Mouse (Mus musculus) spleen, embryonic (tissue): ENCODE measurements around the gene Mmp15.

Experiments used
- CTCF ChIA-PET: fragments of 350-600 bp; sonication (Branson Sonifier 250); formaldehyde crosslinking; loops from one replicate; lab custom pipeline; 2022; lab: Charles Lee

The Mmp15 gene

DNA sequence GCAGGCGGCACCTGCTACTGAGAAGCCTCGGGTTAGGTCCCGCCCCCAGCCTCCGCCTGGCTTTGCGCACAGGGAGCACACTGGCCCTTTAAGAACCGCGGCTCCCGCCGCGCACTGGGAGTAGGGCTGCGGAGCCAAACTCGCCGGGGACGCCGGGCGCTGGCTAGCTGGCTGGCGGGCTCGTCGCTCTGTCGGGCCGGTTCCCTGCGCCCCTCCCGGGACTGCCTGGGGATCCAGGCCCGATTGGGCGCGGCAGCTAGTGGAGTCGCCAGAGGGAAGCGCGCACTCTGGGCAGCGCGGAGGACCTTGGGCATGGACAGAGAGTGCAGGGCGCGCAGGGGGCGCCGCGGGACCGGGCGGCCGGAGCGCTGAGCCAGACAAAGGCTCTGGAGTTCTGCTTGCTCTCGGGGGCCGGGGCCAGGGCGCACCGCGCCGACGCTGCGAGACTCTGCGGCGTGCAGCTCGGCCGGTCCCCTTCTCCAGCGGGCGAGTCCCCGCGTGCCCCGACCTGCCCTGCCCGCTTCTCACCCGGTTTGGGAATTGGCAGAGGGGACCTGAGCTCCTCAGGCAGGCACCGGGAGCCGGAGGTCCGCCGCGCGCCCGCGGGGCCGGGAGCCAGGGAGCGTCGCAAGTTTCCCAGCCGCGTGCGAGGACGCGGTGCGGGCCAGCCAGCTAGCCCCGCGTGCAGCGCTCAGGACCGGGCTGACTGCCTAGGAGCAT, at the start of gene Mmp15:
Gene Mmp15 (plus strand): TSS at position 118 of the 720 bp plus-strand sequence.
- CTCF ChIA-PET: interaction anchor here (0.6 kb wide), 1 partner anchor 137 kb away, joined by 4 read pairs; no protein-coding TSS in a partner anchor

DNA sequence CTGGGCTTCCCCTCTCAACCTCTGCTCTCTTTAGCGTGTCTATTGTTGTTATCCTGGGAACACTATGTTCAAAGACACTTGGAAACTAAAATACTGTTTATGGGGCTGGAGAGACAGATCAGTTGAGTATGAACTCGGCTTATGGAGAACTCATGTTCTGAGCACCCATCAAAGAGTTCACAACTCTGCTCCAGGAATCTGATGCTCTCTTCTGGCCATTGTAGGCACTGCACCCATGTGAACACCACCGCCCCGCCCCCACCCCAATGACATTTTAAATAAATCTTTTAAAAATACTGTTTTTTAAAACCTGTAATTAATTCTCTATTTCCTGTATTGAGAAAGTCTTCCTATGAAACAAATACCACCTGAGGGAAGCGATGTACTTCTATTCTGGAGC, 49.7 kb upstream of the Mmp15 start:
- CTCF ChIA-PET: interaction anchor here (0.6 kb wide), 1 partner anchor 141 kb away, joined by 9 read pairs; no protein-coding TSS in a partner anchor

DNA sequence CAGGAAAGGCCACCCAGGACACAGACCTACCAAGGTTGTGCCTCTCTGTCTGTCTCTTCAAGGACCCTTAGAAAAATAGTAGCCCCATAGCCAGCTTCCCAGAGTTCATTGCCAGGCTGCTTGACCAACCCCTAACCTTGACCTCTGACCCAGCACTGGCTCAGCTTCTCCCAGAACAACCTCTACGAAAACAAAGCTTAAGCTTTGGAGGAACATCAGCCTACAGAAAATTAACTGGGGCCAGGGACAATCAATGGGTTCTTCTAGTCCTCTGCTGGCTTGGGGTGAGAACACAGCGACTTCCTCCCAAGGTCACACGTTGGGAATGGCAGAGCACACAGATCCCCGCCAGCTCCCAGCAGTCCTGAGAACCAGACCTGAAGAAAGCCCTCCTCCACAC, 46.5 kb upstream of the Mmp15 start:
- CTCF ChIA-PET: no interaction called here

DNA sequence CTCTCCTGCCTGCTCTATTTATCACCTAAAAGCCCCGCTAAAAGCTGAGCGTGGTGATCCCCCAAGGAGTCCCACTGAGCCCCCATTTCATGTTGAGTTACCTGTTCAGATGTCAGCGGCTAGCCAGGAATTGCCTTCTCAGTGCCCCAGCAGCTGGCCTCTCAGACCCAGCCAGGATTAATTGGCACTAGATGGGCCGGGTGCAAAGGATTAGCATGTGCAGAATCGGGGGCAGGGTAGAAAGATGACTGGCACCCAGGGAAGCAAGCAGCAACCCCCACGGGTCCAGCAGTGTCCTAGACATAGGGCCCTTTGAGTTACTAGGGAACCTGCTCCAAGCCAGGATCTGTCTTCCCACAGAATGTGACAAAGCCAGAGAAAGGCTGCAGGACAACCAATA, 45.6 kb upstream of the Mmp15 start, which contains the start of gene Cngb1:
Gene Cngb1 (minus strand): TSS at position 155 of the 400 bp plus-strand sequence.
- CTCF ChIA-PET: no interaction called here

DNA sequence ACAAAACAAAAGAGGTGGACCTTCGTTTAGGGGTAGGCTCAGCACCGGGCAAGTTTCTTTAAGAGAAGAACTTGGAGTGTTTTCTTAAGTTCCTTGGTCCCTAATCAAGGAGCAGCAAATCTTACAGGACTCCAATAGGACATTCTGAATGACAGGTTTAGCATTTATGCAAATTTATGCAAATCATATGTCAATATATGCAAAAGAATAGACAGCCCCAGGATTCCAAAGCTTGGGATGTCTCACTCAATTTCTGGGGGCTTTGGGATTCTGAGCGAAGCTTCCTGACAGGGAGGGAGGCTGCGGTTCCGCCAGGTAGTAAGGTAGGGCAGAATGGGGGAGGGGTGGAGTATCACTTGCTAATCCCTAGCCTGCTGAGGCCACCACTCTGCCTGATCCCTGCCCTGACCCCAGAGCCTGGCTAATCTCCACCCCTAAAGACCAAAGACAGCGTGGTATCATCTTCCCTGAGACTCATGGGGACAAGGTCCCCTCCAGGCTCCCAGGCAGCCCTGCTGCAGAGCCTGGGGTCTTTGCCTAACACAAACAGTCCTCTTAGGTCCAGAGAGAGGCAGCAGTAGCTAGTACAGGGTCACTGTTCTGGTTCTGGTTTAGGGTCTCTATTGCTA, 41.6 kb upstream of the Mmp15 start, which contains the start of gene Tepp:
Gene Tepp (plus strand): TSS at position 225 of the 629 bp plus-strand sequence.
- CTCF ChIA-PET: no interaction called here

DNA sequence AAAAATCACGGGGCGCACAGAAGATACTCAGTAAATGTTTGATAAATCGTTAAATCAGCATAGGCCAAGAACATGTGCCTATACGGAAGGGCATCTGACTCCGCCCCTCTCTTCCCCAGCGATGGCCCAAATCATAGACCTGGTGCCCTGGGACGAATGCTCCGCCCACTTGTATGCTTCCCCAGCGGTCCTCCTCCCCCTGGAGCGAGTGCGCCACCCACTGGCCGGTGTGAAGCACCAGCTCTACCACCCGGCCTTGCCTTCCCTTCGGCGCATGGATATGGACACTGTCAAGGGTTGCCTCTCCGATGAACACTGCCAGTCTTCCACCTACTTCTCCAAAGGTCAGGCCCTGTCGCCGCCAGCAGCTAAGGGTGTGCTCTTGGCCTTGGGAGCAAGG, 39.2 kb upstream of the Mmp15 start:
- CTCF ChIA-PET: no interaction called here

DNA sequence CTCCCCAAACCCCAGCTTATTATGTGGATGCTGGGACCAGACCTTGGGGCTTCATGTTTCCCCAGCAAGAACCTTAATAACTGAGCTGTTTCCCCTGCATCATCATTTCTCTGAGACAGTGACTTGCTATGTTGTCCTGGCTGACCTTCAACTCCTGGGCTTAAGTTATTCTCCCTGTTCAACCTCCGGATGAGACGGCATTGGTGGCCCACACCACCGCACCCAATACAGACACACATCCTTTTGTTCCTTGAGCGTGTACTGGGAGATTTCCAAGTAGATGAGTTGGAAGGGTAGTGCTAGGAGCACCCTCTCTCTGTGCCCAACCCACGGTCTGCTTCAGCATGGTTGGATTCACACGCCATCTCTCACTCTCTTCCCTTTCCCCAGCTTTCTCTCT, 38.2 kb upstream of the Mmp15 start:
- CTCF ChIA-PET: no interaction called here

DNA sequence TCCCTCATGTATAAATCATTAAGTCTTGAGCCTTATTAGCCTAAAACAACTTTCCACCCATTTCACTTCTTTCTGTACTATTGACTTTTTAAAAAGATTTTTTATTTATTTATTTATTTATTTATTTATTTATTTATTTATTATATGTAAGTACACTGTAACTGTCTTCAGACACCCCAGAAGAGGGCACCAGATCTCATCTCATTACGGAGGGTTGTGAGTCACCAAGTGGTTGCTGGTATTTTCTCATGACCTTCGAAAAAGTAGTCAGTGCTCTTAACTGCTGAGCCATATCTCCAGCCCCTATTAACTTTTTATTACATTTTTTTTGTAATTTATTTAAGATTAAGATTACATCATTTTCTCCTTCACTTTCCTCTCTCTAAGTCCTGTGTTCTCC, 37.4 kb upstream of the Mmp15 start:
- CTCF ChIA-PET: no interaction called here

DNA sequence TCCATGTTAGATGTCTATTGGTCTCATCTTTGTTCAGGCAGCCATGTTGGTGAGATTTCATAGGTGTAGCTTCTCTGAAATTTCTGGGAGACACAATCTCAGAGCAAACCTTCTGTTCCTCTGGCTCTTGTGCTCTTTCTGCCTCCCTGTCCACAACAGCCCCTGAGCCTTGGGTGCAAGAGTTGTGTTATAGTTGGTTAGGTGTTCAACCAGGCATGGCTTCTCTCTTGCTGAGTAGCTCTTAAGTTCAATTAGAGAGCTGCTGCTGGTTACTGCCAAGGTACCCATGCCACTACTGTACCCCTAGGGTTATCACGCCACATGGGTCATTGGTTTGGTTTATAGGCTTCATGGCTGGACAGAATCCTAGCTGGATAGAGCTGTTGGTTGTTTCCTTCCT, 36.7 kb upstream of the Mmp15 start:
- CTCF ChIA-PET: no interaction called here

DNA sequence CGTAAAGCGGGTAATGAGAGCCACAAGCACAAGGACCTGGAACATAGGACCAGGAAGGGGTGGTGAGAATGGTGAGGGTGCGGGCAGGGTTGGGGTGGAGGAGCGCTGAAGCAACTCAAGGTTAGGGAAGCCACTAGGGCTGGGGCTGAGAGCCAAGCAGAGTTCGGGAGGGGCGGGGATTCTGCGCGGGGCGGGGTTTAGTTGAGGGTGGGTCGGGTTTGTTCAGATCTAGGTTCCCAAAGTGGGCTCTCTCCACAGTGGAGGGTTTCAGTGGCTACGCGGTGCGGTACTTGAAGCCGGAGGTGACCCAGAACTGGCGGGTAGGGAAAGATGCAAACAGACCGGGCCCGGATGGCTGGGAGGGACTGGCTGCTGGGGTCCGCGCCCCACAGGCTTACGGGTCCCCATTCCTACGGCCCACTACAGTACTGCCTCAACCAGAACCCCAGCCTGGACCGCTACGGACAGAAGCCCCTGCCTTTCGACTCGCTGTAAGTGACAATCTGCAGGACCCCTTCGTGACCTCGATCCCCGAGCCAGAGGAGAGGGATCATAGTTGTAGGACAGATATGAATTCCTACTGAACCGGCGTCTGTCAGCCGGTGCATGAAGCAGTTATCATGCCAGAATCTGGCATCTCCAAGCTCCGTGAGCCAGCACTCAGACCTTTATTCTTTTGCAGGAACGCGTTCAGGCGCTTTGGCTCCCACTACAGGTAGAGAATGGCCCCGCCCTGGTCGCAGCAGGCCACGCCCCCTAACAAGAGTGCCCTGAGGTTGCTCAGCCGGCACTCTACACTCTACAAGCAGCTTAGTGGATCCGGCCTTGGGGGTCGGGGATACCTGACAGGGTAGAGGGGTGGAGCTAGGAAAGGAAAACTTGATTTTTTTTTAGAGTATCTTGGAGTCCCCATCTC, 31.6 kb upstream of the Mmp15 start:
- CTCF ChIA-PET: no interaction called here

DNA sequence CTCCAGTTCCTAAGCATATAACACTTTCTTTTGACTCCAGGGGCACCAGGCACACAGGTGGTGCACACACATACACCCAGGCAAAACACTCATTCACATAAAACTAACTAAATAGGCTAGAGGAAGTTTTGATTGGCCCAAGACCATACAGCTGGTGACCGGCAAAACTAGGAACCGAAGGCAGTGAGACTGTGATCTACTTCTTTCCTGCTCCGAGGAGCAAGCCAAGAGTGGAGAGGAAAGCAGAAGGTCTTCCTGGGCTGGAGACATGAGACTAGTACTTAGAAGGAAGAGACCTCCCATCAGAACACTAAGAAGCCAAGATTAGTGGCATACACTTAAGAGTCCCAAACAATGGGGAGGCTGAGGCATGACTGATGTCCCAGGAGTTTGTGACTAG, 28.9 kb upstream of the Mmp15 start:
- CTCF ChIA-PET: no interaction called here

DNA sequence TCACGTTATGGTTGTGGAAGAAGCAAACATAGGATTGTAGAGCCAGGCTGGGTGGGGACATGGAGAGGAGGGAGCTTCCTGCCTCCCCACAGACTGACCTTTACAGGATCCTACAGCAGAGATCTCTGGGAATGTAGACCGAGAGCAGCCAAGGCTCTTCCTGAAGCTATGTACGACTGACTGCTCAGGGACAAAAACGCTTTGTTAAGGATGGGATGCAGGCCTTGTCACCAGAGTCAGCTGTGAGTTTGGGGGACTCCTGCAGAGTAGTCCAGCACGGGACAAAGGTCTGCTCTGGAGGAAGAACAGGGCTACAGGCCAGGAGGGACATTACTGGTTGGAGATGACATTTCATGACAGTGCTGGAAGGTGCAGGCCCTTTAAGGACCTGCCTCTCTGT, 27.4 kb upstream of the Mmp15 start:
- CTCF ChIA-PET: interaction anchor here (0.6 to 0.7 kb wide), 2 partner anchors 121 to 270 kb away, joined by 3 read pairs; no protein-coding TSS in a partner anchor

DNA sequence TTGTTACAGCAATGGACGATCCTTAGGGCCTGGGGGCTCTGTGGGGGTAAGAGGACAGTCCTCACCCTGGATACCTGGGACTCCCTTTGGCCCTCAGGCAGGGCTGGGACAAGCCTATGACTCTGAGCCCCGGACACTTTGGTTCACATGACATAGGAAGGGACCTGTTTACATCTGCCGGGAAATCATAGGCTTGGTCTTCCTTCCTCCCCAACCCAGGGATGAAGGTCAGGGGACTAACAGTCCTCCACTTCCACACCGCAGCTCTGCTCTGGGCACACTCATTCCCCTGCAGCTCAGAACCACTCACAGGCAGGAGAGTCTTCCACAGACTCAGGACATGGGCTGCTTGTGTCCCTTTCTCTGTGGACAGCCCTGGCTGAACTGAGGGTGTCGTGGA, 25.2 kb upstream of the Mmp15 start:
- CTCF ChIA-PET: no interaction called here

DNA sequence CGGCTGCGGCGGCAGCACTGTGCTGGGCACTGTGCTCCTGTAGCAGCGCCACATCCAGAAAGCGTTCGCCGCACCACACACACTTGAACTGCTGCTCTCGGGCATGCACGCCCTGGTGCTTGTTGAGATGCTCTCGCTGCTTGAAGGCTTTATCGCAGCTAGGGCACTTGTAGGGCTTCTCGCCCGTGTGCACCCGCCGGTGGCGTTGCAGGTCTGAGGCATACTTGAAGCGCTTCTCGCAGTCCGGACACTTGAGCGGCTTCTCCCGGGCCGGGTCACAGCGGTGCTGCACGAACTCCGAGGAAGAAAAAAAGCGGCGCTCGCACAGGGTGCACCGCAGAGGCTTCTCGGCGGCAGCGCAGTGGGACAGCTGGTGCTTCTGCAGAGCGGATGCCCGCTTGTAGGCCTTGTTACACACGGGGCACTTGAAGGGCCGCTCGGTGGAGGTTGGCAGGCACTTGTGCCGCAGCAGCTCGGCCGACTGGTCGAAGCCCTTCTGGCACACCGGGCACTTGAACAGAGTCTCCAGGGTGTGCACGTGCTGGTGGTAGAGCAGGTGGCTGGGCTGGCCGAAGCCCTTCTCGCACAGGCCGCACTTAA, 24.1 kb upstream of the Mmp15 start:
- CTCF ChIA-PET: no interaction called here

DNA sequence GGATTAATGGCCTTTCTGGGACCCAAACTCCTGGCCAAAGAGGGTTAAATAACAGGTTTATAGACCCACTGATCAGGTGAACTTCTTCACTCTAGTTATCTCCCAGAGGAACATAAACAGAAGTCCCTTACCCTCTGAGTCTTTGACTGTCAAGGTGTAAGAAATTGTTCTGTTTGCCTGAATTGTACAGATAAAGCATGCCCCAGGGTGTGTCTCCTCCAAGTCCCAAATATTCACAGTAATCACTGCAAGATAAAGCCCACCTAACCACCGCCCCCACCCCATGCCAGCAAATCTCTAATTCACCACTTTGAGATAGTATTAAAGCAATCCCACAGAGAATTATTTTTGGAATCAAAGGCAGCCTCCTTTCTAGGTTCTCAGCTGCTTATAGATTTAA, 21.7 kb upstream of the Mmp15 start:
- CTCF ChIA-PET: interaction anchor here (0.5 to 1.2 kb wide), 2 partner anchors 76 to 460 kb away, joined by 3 read pairs; no protein-coding TSS in a partner anchor

DNA sequence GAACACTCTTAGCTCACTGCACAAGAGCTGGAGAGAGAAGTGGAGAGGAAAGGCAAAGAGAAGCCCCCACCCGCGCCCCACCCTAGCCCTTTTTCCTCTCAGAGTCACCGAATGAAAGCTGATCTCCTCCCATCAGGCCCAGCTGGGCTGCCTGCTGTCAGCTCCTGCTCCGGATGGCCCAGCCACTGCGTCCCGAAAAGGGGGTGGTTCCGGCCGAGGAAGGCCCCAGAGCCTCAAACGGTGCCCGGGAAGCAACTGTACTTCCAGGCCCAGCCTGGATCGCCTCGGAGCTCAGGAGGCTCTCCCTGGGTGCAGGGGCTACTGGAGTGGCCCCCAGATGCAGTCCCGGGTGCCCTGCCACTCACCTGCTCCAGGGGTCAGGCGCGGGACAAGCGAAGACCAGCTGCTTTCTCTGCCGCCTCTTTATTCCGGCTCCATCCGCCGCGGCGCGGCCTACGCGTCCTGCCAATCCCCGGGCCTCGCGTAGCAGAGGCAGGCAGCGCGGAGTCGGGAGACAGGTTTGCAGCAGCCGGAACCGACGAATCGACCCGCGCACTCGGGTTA, 20.8 kb upstream of the Mmp15 start:
- CTCF ChIA-PET: interaction anchor here (0.6 kb wide), 1 partner anchor 500 kb away, joined by 3 read pairs; no protein-coding TSS in a partner anchor

DNA sequence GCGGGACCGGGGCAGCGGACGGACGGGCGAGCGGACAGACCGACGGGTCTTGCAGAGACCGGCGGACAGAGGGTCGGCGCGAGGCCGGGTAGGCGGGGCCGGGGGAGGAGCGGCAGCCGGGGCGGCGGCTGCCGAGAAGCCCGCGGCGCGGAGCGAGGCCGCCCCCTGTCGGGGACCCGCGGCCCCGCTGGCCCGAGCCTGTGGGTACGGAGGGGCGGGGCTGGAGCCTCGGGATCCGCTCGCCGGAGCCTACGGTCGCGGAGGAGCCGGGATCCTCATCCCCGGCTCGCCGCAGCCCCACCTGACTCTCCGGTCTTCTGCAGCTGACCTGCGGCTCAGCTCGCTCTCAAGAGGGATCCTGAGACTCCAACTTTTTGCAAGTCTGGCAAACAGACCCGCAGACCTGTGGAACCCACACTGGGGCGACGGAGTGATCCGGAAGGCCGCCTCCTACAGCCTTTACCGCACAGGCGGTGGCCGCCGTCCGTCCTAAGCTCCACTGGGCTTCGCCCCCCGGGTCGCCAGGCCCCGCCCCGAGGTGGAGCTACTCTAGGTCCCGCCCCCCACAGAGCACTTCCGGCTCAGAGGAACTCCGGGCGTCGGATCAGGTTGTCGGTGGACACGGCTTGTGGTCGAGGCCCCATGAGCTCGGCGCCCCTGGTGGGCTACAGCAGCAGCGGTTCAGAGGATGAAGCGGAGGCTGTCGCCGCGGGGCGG, 20.2 kb upstream of the Mmp15 start, which contains the start of the genes Zfp319 and Usb1:
Gene Zfp319 (minus strand): TSS at position 231 of the 717 bp plus-strand sequence.
Gene Usb1 (plus strand): TSS at position 565 of the 717 bp plus-strand sequence.
- CTCF ChIA-PET: interaction anchor here (0.6 to 0.7 kb wide), 2 partner anchors 96 to 157 kb away, joined by 3 to 4 read pairs; no protein-coding TSS in a partner anchor

DNA sequence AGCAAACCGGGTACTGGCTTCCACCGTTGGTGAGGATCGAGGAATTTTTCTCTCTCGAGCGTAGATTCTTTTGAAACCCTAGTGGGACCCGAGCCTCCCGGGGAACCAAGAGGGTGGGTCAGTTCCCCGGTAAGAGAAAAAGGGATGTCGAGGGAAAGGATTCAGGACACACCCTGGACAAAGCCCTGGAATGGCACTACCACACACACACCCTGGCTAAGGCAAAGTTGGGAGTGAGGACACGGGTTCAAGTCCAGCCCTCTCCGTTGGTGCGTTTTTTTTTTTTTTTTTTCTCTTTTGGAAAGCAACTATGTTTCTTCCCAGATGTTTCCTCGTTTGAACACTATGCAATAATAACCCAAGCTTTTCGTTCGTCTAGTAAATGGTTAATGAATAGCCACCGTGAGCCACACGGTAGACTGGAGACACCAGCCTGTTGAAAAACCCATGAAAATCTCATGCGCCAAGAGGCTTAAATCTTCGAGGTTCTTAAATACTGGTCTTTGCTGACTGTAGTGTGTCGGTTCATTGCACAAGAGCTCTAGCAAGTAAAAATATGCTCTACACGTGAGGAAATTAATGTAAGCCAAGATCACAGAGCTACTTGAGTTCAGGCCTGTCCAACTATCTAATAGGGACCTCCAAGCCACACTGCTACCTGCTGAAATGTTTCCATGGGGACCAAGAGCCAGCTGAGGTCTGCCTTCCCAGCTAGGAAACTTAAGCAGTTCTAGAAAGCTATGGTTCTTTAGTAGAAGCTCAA, 19.4 kb upstream of the Mmp15 start:
- CTCF ChIA-PET: interaction anchor here (0.5 to 0.7 kb wide), 3 partner anchors 95 to 461 kb away, joined by 3 to 4 read pairs (median 3); no protein-coding TSS in a partner anchor

DNA sequence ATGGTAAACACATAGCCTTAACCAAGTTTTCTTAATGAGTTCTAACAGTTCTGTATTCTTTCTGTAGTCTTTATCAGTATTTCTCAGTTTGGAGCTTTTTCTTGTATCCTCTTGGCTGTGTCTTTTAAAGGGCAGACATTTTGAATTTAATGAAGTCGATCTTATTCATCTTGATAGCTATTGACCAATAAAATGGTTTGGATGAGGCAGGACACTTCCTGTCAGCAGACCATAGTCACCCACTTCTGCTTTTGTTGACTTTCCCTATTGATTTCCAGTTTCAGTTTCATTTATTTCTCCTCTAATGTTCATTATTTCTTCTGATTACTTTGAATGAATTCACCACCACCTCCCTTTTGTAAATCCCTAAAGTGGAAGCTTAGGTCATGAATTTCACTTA, 16.4 kb upstream of the Mmp15 start:
- CTCF ChIA-PET: interaction anchor here (0.8 kb wide), 1 partner anchor 105 kb away, joined by 3 read pairs; no protein-coding TSS in a partner anchor
